Mouse (Mus musculus) hindbrain, embryonic 10.5 days (tissue): ENCODE measurements around the gene Gm28551. TPM values are rescaled to one million over a fixed set of nuclear protein-coding genes. Genes with fewer than 3 reads are reported as not detected.
A peak's percentile ranks its signal among the peaks of the same experiment; 100 is the strongest.
"Not testable (repeated sequence)": the region's sequence is repeated elsewhere in the genome, so short reads cannot be mapped to it uniquely, and the experiment has no call there.

Experiments
- DNase-seq: peaks from one replicate; pipeline ENCODE4 v3.0.0-alpha.2; 2017; ENCODE audit warnings: low spot score
- H3K27ac ChIP-seq: fragments of 300-500 bp; sonication (generic); 2 replicates; pipeline ENCODE4 v1.5.1; 2016; ENCODE audit warnings: mild to moderate bottlenecking, moderate library complexity
- H3K27me3 ChIP-seq: fragments of 300-500 bp; sonication (generic); 2 replicates; pipeline ENCODE4 v1.6.1; 2016; ENCODE audit warnings: mild to moderate bottlenecking; ENCODE audit not compliant: poor library complexity, insufficient read depth, severe bottlenecking
- H3K36me3 ChIP-seq: fragments of 300-500 bp; sonication (generic); 2 replicates; pipeline ENCODE4 v1.6.1; 2016; ENCODE audit warnings: mild to moderate bottlenecking, moderate library complexity
- H3K4me1 ChIP-seq: fragments of 300-500 bp; sonication (generic); replicated peaks from 2 replicates; pipeline ENCODE4 v1.6.1; 2016; ENCODE audit warnings: mild to moderate bottlenecking
- H3K4me3 ChIP-seq: fragments of 300-500 bp; sonication (generic); 2 replicates; pipeline ENCODE4 v1.5.1; 2016; ENCODE audit warnings: mild to moderate bottlenecking, moderate library complexity
- H3K9me3 ChIP-seq: fragments of 300-500 bp; sonication (generic); 2 replicates; pipeline ENCODE4 v1.6.1; 2016; ENCODE audit warnings: mild to moderate bottlenecking, moderate library complexity
- WGBS: fragments of 180-500 bp; shearing (Covaris S2); methylation state at CpG from one replicate; pipeline ENCODE4 v1.1.7; 2016; 5-methylcytosine and 5-hydroxymethylcytosine counted together
- polyA plus RNA-seq: library from polyadenylated mRNA; unstranded; fragments of >200 nt; fragmentation: Nextera tagmentation; extraction: Ambion mirVana; gene quantifications from 2 replicates; pipeline ENCODE4 v1.2.1, GENCODE M21; 2016

The Gm28551 gene
- 1.0 and 1.1 TPM in 2 replicates for polyA plus RNA-seq

- H3K9me3 ChIP-seq, result peaks cover 9% of the 10 kb centered on the region; the same call in 1 of the 2 replicates
- no peaks in the 10 kb centered on the region for H3K27me3 ChIP-seq
- under 1% methylated on average over 44 of the region's 44 CpGs for WGBS
- H3K4me1 ChIP-seq, result peaks cover 7% of the 10 kb centered on the region
- peak; percentile 96 for DNase-seq
- H3K36me3 ChIP-seq, result peaks cover 25% of the 10 kb centered on the region
- H3K4me3 ChIP-seq, result peak within 1 kb of the TSS; percentile 67
- peak within 1 kb of the TSS; percentile 93 for H3K27ac ChIP-seq
These were observed at the start of gene Gm28551, which contains the start of the genes Asdurf and Asnsd1 for GRCm38 (mm10) chr1:53352327-53353261. Gene Gm28551 (minus strand): TSS chr1:53352667. Gene Asdurf (minus strand): TSS chr1:53352619. Gene Asnsd1 (minus strand): TSS chr1:53352752.

GRCm38 (mm10) chr1:53393936-53394760, 41.7 kb upstream of the Gm28551 start:
- not testable (repeated sequence) for H3K9me3 ChIP-seq, H3K4me1 ChIP-seq, H3K27ac ChIP-seq, H3K4me3 ChIP-seq, H3K36me3 ChIP-seq, DNase-seq, H3K27me3 ChIP-seq
- WGBS, result 34% methylated on average over 21 of the region's 21 CpGs

GRCm38 (mm10) chr1:53388762-53389161, 36.3 kb upstream of the Gm28551 start:
- DNase-seq, result no peak
- Histone ChIP-seq H3K27ac (no peak overlapping the region), H3K4me3 (no peak overlapping the region), H3K36me3 (no peaks in the 10 kb centered on the region), H3K27me3 (no peaks in the 10 kb centered on the region), H3K9me3 (0 out of 2 replicates have a peak, but pooled peaks cover 5% of the 10 kb centered on the region), H3K4me1 (no peaks in the 10 kb centered on the region)
- 96% methylated on average over 14 of the region's 14 CpGs for WGBS

DNA sequence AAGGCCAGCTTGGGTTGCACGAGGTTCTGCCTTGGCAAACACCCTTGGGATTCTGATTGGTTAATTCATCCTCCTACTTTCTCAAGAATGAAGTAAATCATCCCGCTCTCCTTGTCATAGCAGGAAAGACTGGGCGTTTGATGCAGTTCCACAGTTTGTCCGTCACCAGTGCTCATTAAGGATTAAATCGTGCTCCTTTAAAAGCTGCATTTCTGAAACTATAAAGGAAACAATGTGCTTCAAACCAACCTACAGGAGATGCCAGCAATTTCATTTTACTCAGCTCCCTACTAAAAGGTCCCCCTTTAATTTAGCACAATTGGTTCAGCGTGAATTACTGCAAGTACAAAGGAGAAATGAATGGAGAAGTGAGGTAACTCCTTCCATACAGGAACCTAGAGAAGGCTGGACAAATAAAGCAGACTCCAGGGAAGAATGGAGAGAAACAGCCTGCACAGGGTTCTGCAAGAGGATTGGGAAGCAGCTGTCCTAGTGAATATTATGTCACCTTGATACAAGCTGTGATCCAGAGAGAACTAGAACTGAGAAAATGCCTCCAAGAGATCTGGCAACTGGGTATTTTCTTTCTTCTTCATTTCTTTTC, 31.7 kb upstream of the Gm28551 start:
- Histone ChIP-seq H3K27ac (no peak overlapping the region), H3K9me3 (no peaks in the 10 kb centered on the region), H3K36me3 (no peaks in the 10 kb centered on the region), H3K27me3 (no peaks in the 10 kb centered on the region), H3K4me1 (no peaks in the 10 kb centered on the region), H3K4me3 (no peak overlapping the region)
- no peak for DNase-seq
- WGBS, result 84% methylated on average over 6 of the region's 6 CpGs

DNA sequence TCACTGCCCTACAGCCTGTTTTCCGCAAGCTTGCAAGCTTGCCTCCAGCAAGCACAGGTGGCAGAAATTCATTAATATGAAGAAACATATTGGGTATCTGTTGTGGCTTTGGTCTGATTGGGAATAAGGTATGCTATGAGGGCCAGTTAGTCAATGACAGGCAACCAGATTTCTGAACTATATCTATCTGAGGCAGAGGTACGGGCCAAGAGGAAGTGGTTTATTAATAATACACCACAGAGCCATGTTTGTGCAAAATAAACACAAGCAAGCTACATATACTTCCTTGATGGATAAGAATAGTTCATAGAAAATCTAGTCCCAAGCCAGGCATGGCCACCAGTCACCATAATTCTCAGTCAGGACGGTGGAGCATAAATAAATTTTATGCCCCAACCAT, 25.3 kb upstream of the Gm28551 start:
- DNase-seq, result no peak
- H3K4me1 ChIP-seq, result peaks cover 4% of the 10 kb centered on the region
- no peak overlapping the region for H3K4me3 ChIP-seq
- no peaks in the 10 kb centered on the region for H3K9me3 ChIP-seq
- no peaks in the 10 kb centered on the region for H3K27me3 ChIP-seq
- WGBS, result 68% methylated on average over 3 of the region's 3 CpGs
- H3K27ac ChIP-seq, result no peak overlapping the region
- H3K36me3 ChIP-seq, result no peaks in the 10 kb centered on the region

DNA sequence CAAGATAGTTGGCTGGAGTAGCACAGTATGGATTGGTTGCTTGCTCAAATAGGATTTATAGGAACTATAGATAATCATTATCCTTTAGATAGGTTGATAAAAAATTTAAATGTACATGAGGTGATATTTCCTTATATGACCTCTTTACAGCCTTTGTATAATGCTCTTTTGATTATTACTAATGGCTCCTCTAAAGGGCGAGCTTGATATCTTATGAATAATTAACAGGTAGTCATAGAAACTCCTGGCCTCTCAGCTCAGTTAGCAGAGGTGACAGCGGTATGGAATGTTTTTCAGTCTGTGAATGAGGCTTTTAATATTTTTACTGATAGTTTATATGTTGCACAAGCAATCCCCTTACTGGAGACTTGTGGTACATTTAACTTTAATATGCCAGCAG, 23.5 kb upstream of the Gm28551 start:
- 91% methylated on average over 2 of the region's 2 CpGs for WGBS
- not testable (repeated sequence) for H3K4me1 ChIP-seq, H3K9me3 ChIP-seq, DNase-seq, H3K27ac ChIP-seq, H3K27me3 ChIP-seq, H3K4me3 ChIP-seq, H3K36me3 ChIP-seq

DNA sequence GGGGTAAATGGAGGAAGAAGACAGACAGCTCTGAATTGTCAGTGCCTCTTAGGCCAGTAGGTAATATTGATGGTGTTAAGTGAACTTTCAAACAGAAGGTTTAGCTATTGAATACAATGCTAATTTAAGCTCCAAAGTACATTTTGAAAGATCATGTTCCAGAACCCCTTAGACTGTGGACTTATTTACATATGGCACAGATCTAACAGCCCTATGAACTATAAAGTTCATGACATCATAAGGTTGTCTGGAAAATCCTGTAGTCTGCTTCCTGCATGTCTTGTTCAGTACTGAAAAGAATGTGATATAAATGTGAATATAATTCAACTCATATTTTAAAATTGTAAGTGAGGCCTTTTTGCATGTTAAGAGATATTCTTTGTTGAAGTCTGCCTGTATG, 6.5 kb upstream of the Gm28551 start:
- H3K4me1 ChIP-seq, result no peaks in the 10 kb centered on the region
- no peaks in the 10 kb centered on the region for H3K27me3 ChIP-seq
- no peaks in the 10 kb centered on the region for H3K36me3 ChIP-seq
- no peak overlapping the region for H3K27ac ChIP-seq
- no peak for DNase-seq
- peaks cover 3% of the 10 kb centered on the region; the same call in 1 of the 2 replicates for H3K9me3 ChIP-seq
- no peak overlapping the region for H3K4me3 ChIP-seq

DNA sequence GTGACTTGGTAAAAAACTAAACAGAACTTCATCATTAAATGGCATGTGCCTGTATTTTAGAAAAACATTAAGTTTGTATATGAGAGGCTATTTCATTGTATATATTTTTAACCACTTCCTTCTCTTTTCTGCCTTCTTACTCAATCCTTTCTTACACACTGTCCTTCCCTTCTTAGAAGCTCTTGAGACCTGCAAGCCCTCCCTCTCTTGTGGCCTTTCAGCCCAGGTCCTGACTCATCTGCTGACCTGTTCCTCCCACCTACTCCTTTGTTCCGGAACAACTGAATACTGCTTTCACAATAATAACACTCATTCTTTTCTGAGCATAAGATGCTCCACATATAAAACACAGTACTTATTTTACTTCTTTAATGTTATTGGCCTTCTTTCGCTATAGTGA, 11.4 kb downstream of the Gm28551 start:
- Histone ChIP-seq H3K27me3 (no peaks in the 10 kb centered on the region), H3K4me3 (no peak overlapping the region), H3K36me3 (peaks cover 61% of the 10 kb centered on the region), H3K27ac (no peak overlapping the region), H3K4me1 (no peaks in the 10 kb centered on the region), H3K9me3 (peaks cover 24% of the 10 kb centered on the region)
- WGBS, result 93% methylated on average over 2 of the region's 2 CpGs
- DNase-seq, result no peak

GRCm38 (mm10) chr1:53337403-53337802, 15.1 kb downstream of the Gm28551 start:
- H3K4me1 ChIP-seq, H3K4me3 ChIP-seq, H3K27me3 ChIP-seq, DNase-seq, H3K27ac ChIP-seq: not testable (repeated sequence)
- 66% methylated on average over 2 of the region's 2 CpGs for WGBS
- Histone ChIP-seq H3K36me3 (peaks cover 24% of the 10 kb centered on the region), H3K9me3 (peaks cover 21% of the 10 kb centered on the region)

- Histone ChIP-seq H3K9me3 (peaks cover 8% of the 10 kb centered on the region; the same call in 1 of the 2 replicates), H3K27me3 (no peaks in the 10 kb centered on the region), H3K36me3 (peaks cover 5% of the 10 kb centered on the region), H3K27ac (no peak overlapping the region), H3K4me3 (no peak overlapping the region), H3K4me1 (no peaks in the 10 kb centered on the region)
- no peak for DNase-seq
These were observed 17.0 kb downstream of the Gm28551 start for GRCm38 (mm10) chr1:53335465-53335864.

DNA sequence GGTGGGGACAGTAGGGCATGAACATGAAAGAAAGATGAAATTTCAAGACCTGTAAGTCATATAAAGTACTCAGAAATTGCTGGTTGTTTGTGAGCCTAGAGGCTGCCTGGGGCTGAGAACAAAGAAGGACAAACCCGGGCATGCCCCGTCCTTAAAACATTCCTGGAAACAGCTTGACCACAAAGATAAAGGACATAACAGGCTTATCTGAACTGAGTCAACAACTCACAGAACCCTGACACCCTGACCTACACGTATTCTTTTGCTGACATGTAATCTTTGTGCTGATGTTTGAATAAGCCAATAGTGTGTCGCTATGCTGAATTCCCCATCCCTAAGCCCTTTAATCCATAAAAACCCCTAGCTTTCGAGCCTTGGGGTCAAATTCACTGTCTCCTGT, 18.9 kb downstream of the Gm28551 start:
- H3K4me1 ChIP-seq, H3K9me3 ChIP-seq: not testable (repeated sequence)
- WGBS, result 90% methylated on average over 5 of the region's 5 CpGs

DNA sequence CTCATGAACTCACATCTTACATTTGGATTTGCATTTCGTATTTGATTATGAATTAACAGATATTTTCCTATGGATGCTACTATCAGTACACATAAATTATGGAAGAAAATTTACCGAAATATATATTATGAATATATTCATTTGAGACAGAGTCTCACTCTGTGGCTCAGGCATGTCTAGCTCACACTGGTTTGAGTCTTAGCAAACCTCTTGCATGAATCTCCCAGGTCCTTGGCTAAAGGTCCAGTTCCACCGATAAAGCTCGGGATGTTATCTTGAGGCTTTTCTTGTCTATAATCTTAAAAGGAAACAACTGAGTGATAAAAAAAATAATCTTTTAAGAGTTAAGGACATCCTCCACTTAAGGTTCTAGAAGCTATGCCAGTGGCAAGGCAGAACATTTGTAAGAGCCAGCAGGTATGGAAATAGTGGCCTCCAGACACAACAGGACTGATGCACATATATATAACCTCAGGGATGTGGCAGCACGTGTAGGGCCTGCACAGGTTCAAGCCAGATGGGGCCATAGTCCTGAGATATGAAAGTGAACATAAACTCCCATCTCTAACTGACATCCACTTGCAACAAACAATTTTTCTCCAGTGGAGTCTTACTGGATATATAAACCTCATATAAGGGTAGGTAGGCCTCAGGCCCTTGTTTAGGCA, 27.5 kb downstream of the Gm28551 start:
- Histone ChIP-seq H3K9me3 (no peaks in the 10 kb centered on the region), H3K36me3 (peaks cover 50% of the 10 kb centered on the region)

More for the DNA sequence above, 18.9 kb downstream of the Gm28551 start:
- H3K4me3 ChIP-seq, DNase-seq, H3K36me3 ChIP-seq, H3K27ac ChIP-seq, H3K27me3 ChIP-seq: not testable (repeated sequence)

More for the DNA sequence above, 27.5 kb downstream of the Gm28551 start:
- Histone ChIP-seq H3K4me1 (no peaks in the 10 kb centered on the region), H3K4me3 (no peak overlapping the region), H3K27ac (no peak overlapping the region), H3K27me3 (no peaks in the 10 kb centered on the region)
- WGBS, result 95% methylated on average over 5 of the region's 5 CpGs
- DNase-seq, result no peak
